Mouse (Mus musculus) erythroblast, embryonic 14.5 days (primary cell): ENCODE results near the gene Fbxl13.

Experiments
- GATA1 ChIP-seq: IDR thresholded peaks from 2 replicates; pipeline ENCODE4 v1.6.1; 2012; ENCODE audit warnings: low read length, inconsistent platforms, mixed read lengths
- TAL1 ChIP-seq: IDR thresholded peaks from 3 replicates; pipeline ENCODE4 v1.6.1; 2012; ENCODE audit warnings: low read length, inconsistent platforms, mixed read lengths

DNA sequence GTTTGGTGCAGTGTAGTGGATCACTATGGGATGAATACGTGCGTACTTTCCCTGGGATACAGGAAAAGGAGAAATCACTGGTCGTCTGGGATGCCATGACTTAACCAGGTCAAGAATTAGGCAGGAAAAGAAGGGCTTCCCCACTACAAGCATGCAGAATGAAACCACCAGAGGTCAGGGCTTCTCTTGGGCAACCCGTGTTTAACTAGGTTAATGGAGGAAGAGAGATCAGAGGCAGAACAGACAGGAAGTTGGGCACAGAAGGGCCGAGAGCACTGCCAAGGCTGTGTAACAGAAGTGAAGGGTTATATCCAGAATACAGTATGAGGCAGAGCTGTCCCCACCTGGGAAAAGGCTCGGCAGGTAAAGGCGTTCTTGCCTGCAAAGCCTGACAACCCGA is 98.4 kb downstream of the Fbxl13 start:
- TF ChIP-seq GATA1 (no peak), TAL1 (no peak)
